Mouse (Mus musculus) limb, embryonic 14.5 days (tissue): Measurements from ENCODE around the gene Sphk1. TPM values are rescaled to one million over a fixed set of nuclear protein-coding genes. Genes with fewer than 3 reads are reported as not detected.

ENCODE experiments used
- ATAC-seq: fragments of 200-750 bp; cut with Nextera tagmentation; 2 replicates; pipeline ENCODE4 v1.8.0; 2017; ENCODE audit warnings: low read depth, moderate number of reproducible peaks, moderate TSS enrichment; ENCODE audit not compliant: low FRiP score
- DNase-seq: peaks from one replicate; pipeline ENCODE4 v3.0.0-alpha.2; 2015; ENCODE audit warnings: low spot score
- H3K27ac ChIP-seq: fragments of 300-500 bp; sonication (generic); replicated peaks from 2 replicates; pipeline ENCODE4 v1.5.1; 2014; ENCODE audit warnings: low read depth, mild to moderate bottlenecking, low read length, moderate library complexity, mixed read lengths
- H3K27me3 ChIP-seq: fragments of 300-500 bp; sonication (generic); 2 replicates; pipeline ENCODE4 v1.6.1; 2014; ENCODE audit warnings: low read length, mixed read lengths; ENCODE audit not compliant: control insufficient read depth, insufficient read depth
- H3K36me3 ChIP-seq: fragments of 300-500 bp; sonication (generic); 2 replicates; pipeline ENCODE4 v1.6.1; 2014; ENCODE audit warnings: mild to moderate bottlenecking, low read length, moderate library complexity, mixed read lengths; ENCODE audit not compliant: control insufficient read depth, insufficient read depth
- H3K4me1 ChIP-seq: fragments of 300-500 bp; sonication (generic); 2 replicates; pipeline ENCODE4 v1.6.1; 2014; ENCODE audit warnings: antibody characterized with exemption, low read length, mixed read lengths; ENCODE audit not compliant: control insufficient read depth, insufficient read depth
- H3K4me2 ChIP-seq: fragments of 300-500 bp; sonication (generic); replicated peaks from 2 replicates; pipeline ENCODE4 v1.6.1; 2014; ENCODE audit warnings: low read depth, mild to moderate bottlenecking, low read length, moderate library complexity; ENCODE audit not compliant: severe bottlenecking
- H3K4me3 ChIP-seq: fragments of 300-500 bp; sonication (generic); replicated peaks from 2 replicates; pipeline ENCODE4 v1.5.1; 2014; ENCODE audit warnings: low read length
- H3K9ac ChIP-seq: fragments of 300-500 bp; sonication (generic); 2 replicates; pipeline ENCODE4 v1.6.1; 2014; ENCODE audit warnings: mild to moderate bottlenecking, low read depth, low read length, moderate library complexity; ENCODE audit not compliant: severe bottlenecking
- H3K9me3 ChIP-seq: fragments of 300-500 bp; sonication (generic); 2 replicates; pipeline ENCODE4 v1.6.1; 2016; ENCODE audit warnings: low read length; ENCODE audit not compliant: control insufficient read depth
- POLR2A ChIP-seq: fragments of 200-500 bp; IDR thresholded peaks from 2 replicates; pipeline ENCODE4 v1.8.0; 2012; ENCODE audit warnings: inconsistent platforms, mild to moderate bottlenecking, moderate library complexity, borderline replicate concordance; ENCODE audit not compliant: insufficient read depth, insufficient read length; ENCODE audit errors: extremely low read depth
- WGBS: fragments of 180-500 bp; shearing (Covaris S2); extraction: QIAGEN DNeasy Blood & Tissue Kit; methylation state at CpG from one replicate; pipeline ENCODE4 v1.1.7; 2014; 5-methylcytosine and 5-hydroxymethylcytosine counted together
- polyA plus RNA-seq, 2 experiments: library from polyadenylated mRNA; depleted of rRNA in 1 of 2; stranded (reverse) in 1 of 2; unstranded in 1 of 2; fragments of >200 nt; fragmentation: Nextera tagmentation in 1 of 2; extraction: Ambion mirVana in 1 of 2; gene quantifications; 2 replicates each; pipeline versions ENCODE4 v1.2.1 to v1.2.3; 2012 to 2014

The Sphk1 gene
- polyA plus RNA-seq, 2 experiments, result 3.4 to 3.8 TPM

- 39% methylated on average over 7 of the region's 7 CpGs for WGBS
- Histone ChIP-seq H3K27me3 (no peaks in the 10 kb centered on the region), H3K27ac (no peak overlapping the region), H3K4me3 (no peak overlapping the region), H3K9ac (no peak overlapping the region), H3K9me3 (no peaks in the 10 kb centered on the region), H3K36me3 (no peaks in the 10 kb centered on the region; the same call in 1 of the 2 replicates), H3K4me2 (no peak overlapping the region), H3K4me1 (no peaks in the 10 kb centered on the region)
- ATAC-seq (no peak), DNase-seq (no peak)
- TF ChIP-seq POLR2A, result no peak
Observed at GRCm38 (mm10) chr11:116565283-116566041, 34.7 kb downstream of the Sphk1 start.

- no peak for ATAC-seq
- Histone ChIP-seq H3K9me3 (no peaks in the 10 kb centered on the region), H3K27ac (no peak overlapping the region), H3K4me1 (no peaks in the 10 kb centered on the region), H3K4me3 (no peak overlapping the region), H3K4me2 (no peak overlapping the region), H3K27me3 (no peaks in the 10 kb centered on the region), H3K36me3 (no peaks in the 10 kb centered on the region), H3K9ac (no peak overlapping the region)
- no peak for TF ChIP-seq POLR2A
- WGBS, result 75% methylated on average over 8 of the region's 8 CpGs
- DNase-seq, result no peak
Observed at GRCm38 (mm10) chr11:116567531-116567930, 36.8 kb downstream of the Sphk1 start.

- H3K27ac ChIP-seq, result no peak overlapping the region
Observed at GRCm38 (mm10) chr11:116570821-116571220, 40.1 kb downstream of the Sphk1 start.

GRCm38 (mm10) chr11:116571767-116572679 lies 41.3 kb downstream of the Sphk1 start:
- Histone ChIP-seq H3K36me3 (no peaks in the 10 kb centered on the region), H3K4me3 (no peak overlapping the region), H3K27ac (no peak overlapping the region), H3K9ac (no peak overlapping the region), H3K4me1 (peaks cover 15% of the 10 kb centered on the region), H3K4me2 (no peak overlapping the region), H3K27me3 (no peaks in the 10 kb centered on the region), H3K9me3 (no peaks in the 10 kb centered on the region)
- no peak for TF ChIP-seq POLR2A
- ATAC-seq, result no peak
- 75% methylated on average over 19 of the region's 19 CpGs for WGBS
- DNase-seq, result no peak

More at GRCm38 (mm10) chr11:116570821-116571220, 40.1 kb downstream of the Sphk1 start:
- Histone ChIP-seq H3K9me3 (no peaks in the 10 kb centered on the region), H3K4me2 (no peak overlapping the region), H3K4me1 (peaks cover 7% of the 10 kb centered on the region; the same call in 1 of the 2 replicates), H3K36me3 (no peaks in the 10 kb centered on the region), H3K9ac (peak overlapping the region; percentile 21; the same call in 1 of the 2 replicates), H3K4me3 (no peak overlapping the region), H3K27me3 (no peaks in the 10 kb centered on the region)
- DNase-seq (no peak), ATAC-seq (no peak)
- TF ChIP-seq POLR2A, result no peak
- WGBS, result 85% methylated on average over 7 of the region's 7 CpGs

- Histone ChIP-seq H3K9ac (no peak overlapping the region), H3K9me3 (no peaks in the 10 kb centered on the region), H3K27ac (no peak overlapping the region), H3K4me1 (peaks cover 15% of the 10 kb centered on the region), H3K36me3 (no peaks in the 10 kb centered on the region), H3K4me3 (no peak overlapping the region), H3K27me3 (no peaks in the 10 kb centered on the region), H3K4me2 (no peak overlapping the region)
- ATAC-seq (no peak), DNase-seq (no peak)
- TF ChIP-seq POLR2A, result no peak
- 55% methylated on average over 12 of the region's 12 CpGs for WGBS
Observed at GRCm38 (mm10) chr11:116572756-116573543, 42.2 kb downstream of the Sphk1 start.
